Mouse (Mus musculus) left cerebral cortex, postnatal 36 days (tissue): ENCODE measurements around the gene Ces1b. TPM values are rescaled to one million over a fixed set of nuclear protein-coding genes. Genes with fewer than 3 reads are reported as not detected.
A peak's percentile ranks its signal among the peaks of the same experiment; 100 is the strongest.

ENCODE experiments used
- DNase-seq, 2 experiments: peaks; one replicate each; pipeline ENCODE4 v3.0.0; 2021 to 2022; ENCODE audit warnings: low spot score in 2 of 2, mixed read lengths in 1 of 2
- intact Hi-C: fragments of 180-260 bp; cut with DNase I; formaldehyde crosslinking; loops from one replicate; pipeline ENCODE4 v1.15.1; 2025
- total RNA-seq, 2 experiments: library from RNA; stranded (reverse); gene quantifications; 2 replicates each; pipeline ENCODE4 v1.2.3; 2021

The Ces1b gene
- total RNA-seq, 2 experiments from 2014 or later, result not detected

DNA sequence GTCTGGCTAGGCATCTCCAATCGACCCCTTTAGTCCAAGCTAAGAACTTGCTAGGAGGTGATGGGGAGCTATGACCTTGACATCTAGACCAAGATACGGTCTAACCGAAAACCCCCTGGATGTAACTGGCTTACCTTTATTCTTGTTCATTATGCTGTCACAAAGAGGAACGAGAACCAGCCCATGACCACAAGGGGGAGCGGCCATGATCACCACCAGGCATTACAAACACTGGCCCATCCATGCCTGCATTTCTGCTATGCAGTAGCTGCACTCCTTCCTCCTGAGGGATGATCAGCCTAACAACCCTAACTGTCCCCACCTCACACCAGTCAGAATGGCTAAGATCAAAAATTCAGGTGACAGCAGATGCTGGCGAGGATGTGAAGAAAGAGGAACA, 67.6 kb downstream of the Ces1b start:
- no peak for DNase-seq
- intact Hi-C loops, result loop anchor here (5.0 to 10.0 kb wide), 3 partner anchors 133 to 483 kb away; no protein-coding TSS in a partner anchor

DNA sequence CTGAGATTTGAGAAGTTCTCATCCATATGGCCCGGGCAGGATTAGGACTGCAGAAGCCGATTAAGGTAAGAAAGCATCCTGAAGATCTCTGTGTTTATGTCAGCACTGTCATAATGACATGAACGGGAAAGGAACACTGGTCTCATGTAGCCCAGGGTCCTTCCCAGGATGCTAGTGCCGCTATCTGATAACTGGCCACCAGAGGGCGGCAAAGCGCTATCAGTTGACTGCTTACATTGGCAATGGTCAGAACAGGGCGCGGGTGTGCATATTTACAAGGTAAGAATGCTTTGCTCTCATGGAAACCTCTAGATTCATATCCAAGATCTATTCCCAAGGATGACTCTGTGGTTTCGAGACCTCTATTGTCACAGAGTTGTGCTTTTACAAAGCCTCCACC, 68.4 kb downstream of the Ces1b start:
- peak; percentile 76 to 81 for DNase-seq
- intact Hi-C loops, result loop anchor here (1.0 to 10.0 kb wide), 5 partner anchors 83 to 483 kb away; no protein-coding TSS in a partner anchor

DNA sequence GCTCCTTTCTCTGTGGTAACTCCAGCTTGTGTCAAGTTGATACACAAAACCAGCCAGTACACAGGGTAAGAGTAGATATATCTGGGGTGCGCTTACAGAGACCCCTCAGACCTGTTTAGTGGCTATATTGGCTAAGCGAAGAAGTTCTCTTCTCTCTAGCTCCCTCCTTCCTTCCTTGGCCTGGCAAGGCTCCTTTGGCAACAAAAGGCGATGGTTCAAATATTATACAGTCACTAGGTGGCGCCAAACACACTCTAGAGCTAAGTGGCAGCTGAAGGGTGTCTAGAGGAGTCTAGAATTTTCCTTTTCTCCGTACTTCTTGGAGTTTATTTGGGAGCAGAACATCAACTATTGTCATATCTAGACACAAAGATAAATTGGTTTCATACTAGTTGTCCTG, 69.5 kb downstream of the Ces1b start:
- intact Hi-C loops, result loop anchor here (2.0 to 10.0 kb wide), 4 partner anchors 85 to 485 kb away; no protein-coding TSS in a partner anchor
- DNase-seq, result peak in 1 of 2 experiments; percentile 21

Other genes starting within 250 kb of the Ces1b start
- gene Lpcat2, start 224.7 kb downstream of the Ces1b start, total RNA-seq, result 1 to 10 TPM; 9.2 to 9.6 TPM
- gene Capns2, start 178.6 kb downstream of the Ces1b start, total RNA-seq, result 1 to 10 TPM in 1 of 2 experiments, under 1 TPM in 1; 0.64 to 1.1 TPM
- under 1 TPM; 0.10 to 0.11 TPM for gene Slc6a2, start 119.9 kb downstream of the Ces1b start, total RNA-seq
- under 1 TPM in 1 of 2 experiments, not detected in 1; 0.27 TPM for gene Ces1a, start 31.8 kb downstream of the Ces1b start, total RNA-seq
- gene Ces1c, start 51.3 kb upstream of the Ces1b start, total RNA-seq, result not detected
- not detected for gene Ces1d, start 117.8 kb upstream of the Ces1b start, total RNA-seq
- gene Ces1e, start 149.6 kb upstream of the Ces1b start, total RNA-seq, result not detected
- not detected for gene Ces1f, start 199.7 kb upstream of the Ces1b start, total RNA-seq